Mouse (Mus musculus) forebrain, embryonic 11.5 days (tissue): ENCODE data around the gene St5. TPM values are rescaled to one million over a fixed set of nuclear protein-coding genes. Genes with fewer than 3 reads are reported as not detected.

Experiments
- ATAC-seq: fragments of 200-750 bp; cut with Nextera tagmentation; replicated peaks from 2 replicates; pipeline ENCODE4 v1.8.0; 2017; ENCODE audit warnings: moderate TSS enrichment; ENCODE audit not compliant: low FRiP score
- DNase-seq: peaks from one replicate; pipeline ENCODE4 v3.0.0-alpha.2; 2017; ENCODE audit warnings: low spot score
- H3K27ac ChIP-seq: fragments of 300-500 bp; sonication (generic); 2 replicates; pipeline ENCODE4 v1.5.1; 2014; ENCODE audit warnings: low read depth, low read length
- H3K27me3 ChIP-seq: fragments of 300-500 bp; sonication (generic); 2 replicates; pipeline ENCODE4 v1.6.1; 2014; ENCODE audit warnings: mild to moderate bottlenecking, low read length, mixed read lengths; ENCODE audit not compliant: control insufficient read depth, insufficient read depth
- H3K36me3 ChIP-seq: fragments of 300-500 bp; sonication (generic); 2 replicates; pipeline ENCODE4 v1.6.1; 2014; ENCODE audit warnings: mild to moderate bottlenecking, low read length, moderate library complexity, mixed read lengths; ENCODE audit not compliant: control insufficient read depth, insufficient read depth
- H3K4me1 ChIP-seq: fragments of 300-500 bp; sonication (generic); replicated peaks from 2 replicates; pipeline ENCODE4 v1.6.1; 2014; ENCODE audit warnings: low read length, mixed read lengths; ENCODE audit not compliant: control insufficient read depth, insufficient read depth
- H3K4me2 ChIP-seq: fragments of 300-500 bp; sonication (generic); 2 replicates; pipeline ENCODE4 v1.6.1; 2014; ENCODE audit warnings: low read depth, mild to moderate bottlenecking, low read length, moderate library complexity, mixed read lengths; ENCODE audit not compliant: severe bottlenecking
- H3K4me3 ChIP-seq: fragments of 300-500 bp; sonication (generic); 2 replicates; pipeline ENCODE4 v1.5.1; 2014; ENCODE audit warnings: low read depth, low read length
- H3K9ac ChIP-seq: fragments of 300-500 bp; sonication (generic); 2 replicates; pipeline ENCODE4 v1.6.1; 2014; ENCODE audit warnings: low read length
- H3K9me3 ChIP-seq: fragments of 300-500 bp; sonication (generic); 2 replicates; pipeline ENCODE4 v1.6.1; 2016; ENCODE audit warnings: low read length, mixed read lengths; ENCODE audit not compliant: control insufficient read depth
- WGBS: fragments of 180-500 bp; shearing (Covaris S2); extraction: QIAGEN DNeasy Blood & Tissue Kit; methylation state at CpG from one replicate; pipeline ENCODE4 v1.1.7; 2014; 5-methylcytosine and 5-hydroxymethylcytosine counted together
- polyA plus RNA-seq: library from polyadenylated mRNA; unstranded; fragments of >200 nt; fragmentation: Nextera tagmentation; extraction: Ambion mirVana; gene quantifications from 2 replicates; pipeline ENCODE4 v1.2.1, GENCODE M21; 2014

The St5 gene
- polyA plus RNA-seq, 1 experiment from 2014 or later, result 32.8 TPM

DNA sequence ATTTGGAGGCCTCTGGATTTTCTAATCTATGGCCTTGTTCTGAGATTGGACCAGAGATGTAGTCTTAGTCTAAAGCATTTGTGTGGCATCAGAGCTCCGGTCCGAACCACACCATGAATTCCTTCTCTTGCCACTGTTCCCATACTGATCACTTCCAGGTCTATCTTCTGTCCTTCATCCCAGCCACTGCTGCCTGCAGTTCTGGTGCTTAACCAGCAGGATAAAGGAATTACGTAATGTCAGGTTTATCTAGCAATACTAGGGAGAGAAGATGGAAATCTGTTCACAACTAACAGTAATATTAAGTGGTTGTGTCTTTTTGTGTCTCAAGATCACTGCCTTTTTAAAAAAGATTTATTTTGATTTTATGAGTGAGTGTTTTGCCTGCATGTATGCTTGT is 13.3 kb downstream of the St5 start:
- H3K27me3 ChIP-seq, result no peaks in the 10 kb centered on the region
- no peak for ATAC-seq
- no peak for DNase-seq
- H3K9ac ChIP-seq, result no peak overlapping the region
- 87% methylated on average over 3 of the region's 3 CpGs for WGBS
- 0 out of 2 replicates have a peak, but pooled peaks cover 6% of the 10 kb centered on the region for H3K4me1 ChIP-seq
- no peaks in the 10 kb centered on the region for H3K9me3 ChIP-seq
- H3K4me2 ChIP-seq, result no peak overlapping the region
- H3K4me3 ChIP-seq, result no peak overlapping the region
- no peak overlapping the region for H3K27ac ChIP-seq
- no peaks in the 10 kb centered on the region for H3K36me3 ChIP-seq

DNA sequence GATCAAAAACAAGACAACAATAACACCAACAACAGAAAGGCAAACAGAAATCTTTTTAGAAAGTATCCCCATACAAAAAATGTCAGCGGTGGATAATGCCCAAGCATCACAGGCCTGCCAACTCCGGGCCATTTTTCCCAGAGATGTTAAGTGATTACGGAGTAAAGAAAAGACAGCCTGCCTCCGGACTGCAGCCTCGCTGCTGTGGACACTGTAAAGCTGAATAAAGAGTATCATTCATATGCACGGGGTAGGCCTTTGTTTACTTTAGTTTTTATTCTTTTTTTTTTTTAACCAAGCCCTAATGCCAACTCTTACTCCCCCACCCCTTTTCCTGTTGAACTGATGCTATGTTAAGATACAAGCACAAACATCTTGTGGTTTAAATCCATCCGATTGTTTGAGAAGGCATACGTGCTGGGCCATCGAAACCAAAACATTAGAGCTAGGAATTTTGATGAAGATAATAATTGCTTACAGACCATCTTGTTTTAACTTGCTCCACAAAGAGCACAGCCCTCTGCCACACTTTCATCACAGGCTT is 16.7 kb downstream of the St5 start:
- Histone ChIP-seq H3K27ac (no peak overlapping the region), H3K27me3 (no peaks in the 10 kb centered on the region), H3K9ac (no peak overlapping the region; the same call in 1 of the 2 replicates), H3K9me3 (no peaks in the 10 kb centered on the region), H3K36me3 (no peaks in the 10 kb centered on the region), H3K4me1 (0 out of 2 replicates have a peak, but pooled peaks cover 6% of the 10 kb centered on the region), H3K4me3 (no peak overlapping the region), H3K4me2 (no peak overlapping the region)
- no peak for ATAC-seq
- 44% methylated on average over 9 of the region's 9 CpGs for WGBS
- DNase-seq, result no peak

DNA sequence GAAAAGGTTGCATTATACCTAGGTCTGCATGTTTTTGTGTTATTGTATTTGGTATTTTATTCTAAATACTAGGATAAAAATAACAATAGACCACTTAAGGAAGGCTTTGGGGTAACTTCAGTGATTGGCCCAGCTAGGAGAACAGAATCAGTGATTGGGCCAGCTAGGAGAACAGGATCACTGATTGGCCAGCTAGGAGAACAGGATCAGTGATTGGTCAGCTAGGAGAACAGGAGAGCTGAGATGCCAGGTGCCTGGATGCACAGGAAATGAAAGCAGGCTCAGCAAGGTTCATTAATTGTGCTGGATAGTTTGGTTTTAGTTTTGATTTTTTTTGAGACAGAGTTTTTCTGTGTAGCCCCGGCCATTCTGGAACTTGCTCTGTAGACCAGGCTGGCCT is 22.5 kb downstream of the St5 start:
- no peak for DNase-seq
- ATAC-seq, result no peak
- Histone ChIP-seq H3K4me2 (no peak overlapping the region), H3K4me3 (no peak overlapping the region), H3K36me3 (no peaks in the 10 kb centered on the region), H3K9me3 (no peaks in the 10 kb centered on the region), H3K27ac (no peak overlapping the region), H3K27me3 (no peaks in the 10 kb centered on the region), H3K9ac (no peak overlapping the region), H3K4me1 (no peaks in the 10 kb centered on the region)
- WGBS, result 86% methylated on average over 1 of the region's 1 CpGs

DNA sequence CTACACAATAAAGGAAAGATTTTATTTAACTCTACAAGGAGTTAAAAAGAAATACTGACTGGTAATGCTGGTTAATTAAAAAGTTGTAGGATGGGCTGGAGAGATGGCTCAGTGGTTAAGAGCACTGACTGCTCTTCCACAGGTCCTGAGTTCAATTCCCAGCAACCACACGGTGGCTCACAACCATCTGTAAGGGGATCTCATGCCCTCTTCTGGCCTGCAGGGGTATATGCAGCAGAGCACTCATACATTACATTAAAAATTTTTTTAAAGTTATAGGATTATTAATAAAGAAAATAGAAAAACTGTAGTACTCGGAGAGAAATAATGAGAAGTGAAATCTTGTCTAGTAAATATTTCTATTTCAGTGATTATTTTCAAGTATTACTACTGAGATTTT is 23.1 kb downstream of the St5 start:
- Histone ChIP-seq H3K4me1 (no peaks in the 10 kb centered on the region), H3K9me3 (no peaks in the 10 kb centered on the region), H3K4me3 (no peak overlapping the region), H3K4me2 (no peak overlapping the region), H3K27me3 (no peaks in the 10 kb centered on the region), H3K9ac (no peak overlapping the region), H3K27ac (no peak overlapping the region), H3K36me3 (no peaks in the 10 kb centered on the region)
- DNase-seq, result no peak
- 79% methylated on average over 2 of the region's 2 CpGs for WGBS
- no peak for ATAC-seq

DNA sequence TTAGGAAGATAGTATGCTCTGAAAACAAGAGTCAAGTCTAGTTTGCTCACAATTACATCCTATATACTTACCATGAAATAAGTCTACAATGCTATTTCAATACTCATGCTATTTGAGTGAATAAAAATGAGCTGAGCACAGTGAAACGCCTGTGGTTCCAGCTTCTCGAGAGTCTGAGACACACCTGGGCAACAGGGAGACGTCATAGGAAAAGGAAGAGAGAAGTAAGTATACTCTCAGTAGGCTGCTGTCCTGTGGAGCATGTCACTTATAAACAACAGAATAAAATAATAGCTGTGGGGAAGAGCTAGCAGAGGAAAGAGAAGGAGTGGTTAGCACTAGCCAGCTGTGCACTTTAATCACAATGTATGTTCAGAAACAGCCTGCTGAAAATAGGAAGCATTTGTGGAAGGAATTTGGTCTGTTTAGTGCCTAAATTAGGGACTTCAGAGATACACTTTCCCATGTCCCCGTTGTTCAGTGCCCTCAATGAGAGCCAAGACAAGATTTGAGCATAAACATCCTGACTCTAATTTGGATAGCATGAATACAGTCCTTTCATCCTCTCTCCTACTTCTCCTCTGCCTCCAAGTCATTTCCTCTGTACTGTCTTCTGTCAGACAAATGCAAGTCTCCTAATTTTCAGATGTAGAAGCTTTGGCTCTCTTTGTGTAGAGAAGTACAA is 28.3 kb downstream of the St5 start:
- Histone ChIP-seq H3K9me3 (no peaks in the 10 kb centered on the region), H3K27me3 (no peaks in the 10 kb centered on the region), H3K4me3 (no peak overlapping the region), H3K4me2 (no peak overlapping the region), H3K9ac (no peak overlapping the region), H3K36me3 (no peaks in the 10 kb centered on the region), H3K4me1 (0 out of 2 replicates have a peak, but pooled peaks cover 4% of the 10 kb centered on the region), H3K27ac (no peak overlapping the region)
- 71% methylated on average over 4 of the region's 4 CpGs for WGBS
- ATAC-seq (no peak), DNase-seq (no peak)

DNA sequence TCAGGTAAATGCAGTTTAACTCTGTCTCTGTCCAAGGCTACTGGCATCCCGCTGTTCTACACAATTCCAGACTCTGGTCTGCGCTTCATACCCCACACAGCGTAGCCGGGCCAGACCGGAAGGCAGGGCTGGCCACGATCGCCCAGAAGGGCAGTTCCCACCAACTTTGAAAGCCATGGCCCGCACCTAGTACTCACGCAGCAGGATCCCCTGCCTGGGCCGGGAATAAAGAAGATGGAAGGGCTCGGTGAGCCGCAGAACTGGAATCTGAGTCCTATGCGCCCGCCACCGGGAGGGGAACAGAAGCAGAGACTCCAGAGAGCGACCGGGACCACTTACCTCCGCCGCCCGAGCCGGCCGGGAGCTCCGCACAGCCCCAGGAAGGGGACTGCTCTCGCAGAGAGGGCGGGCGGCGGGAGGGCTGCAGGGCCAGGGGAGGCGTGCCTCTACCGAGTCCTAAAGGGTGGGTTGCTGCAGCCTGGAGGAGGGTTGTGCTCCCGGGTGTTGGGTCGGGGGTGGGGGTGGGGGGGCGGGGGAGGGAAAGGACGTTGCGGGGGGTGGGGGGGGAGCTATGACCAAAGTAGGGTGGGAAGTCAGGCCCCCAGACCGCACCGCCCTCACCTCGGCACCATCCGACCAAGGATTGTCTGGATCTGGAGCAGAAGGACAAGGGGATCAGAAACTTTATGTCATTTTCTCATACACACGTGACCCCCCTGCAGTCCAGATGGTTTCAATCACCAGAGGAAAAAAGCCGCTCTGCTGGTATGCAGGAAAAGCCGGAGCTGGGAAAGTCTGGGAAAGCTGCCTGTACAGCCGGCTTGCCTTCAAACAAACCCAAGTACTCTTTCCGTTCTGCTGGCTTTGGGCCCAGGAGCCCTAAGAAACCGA is 31.6 kb downstream of the St5 start:
- Histone ChIP-seq H3K27me3 (no peaks in the 10 kb centered on the region; the same call in 1 of the 2 replicates), H3K9me3 (no peaks in the 10 kb centered on the region), H3K4me1 (0 out of 2 replicates have a peak, but pooled peaks cover 4% of the 10 kb centered on the region), H3K4me3 (peak overlapping the region; percentile 59), H3K36me3 (no peaks in the 10 kb centered on the region), H3K9ac (peak overlapping the region; percentile 79), H3K4me2 (peak overlapping the region; percentile 84), H3K27ac (peak overlapping the region; percentile 72)
- ATAC-seq, result peak; percentile 92
- 0% methylated on average over 34 of the region's 44 CpGs for WGBS
- DNase-seq, result peak; percentile 81

DNA sequence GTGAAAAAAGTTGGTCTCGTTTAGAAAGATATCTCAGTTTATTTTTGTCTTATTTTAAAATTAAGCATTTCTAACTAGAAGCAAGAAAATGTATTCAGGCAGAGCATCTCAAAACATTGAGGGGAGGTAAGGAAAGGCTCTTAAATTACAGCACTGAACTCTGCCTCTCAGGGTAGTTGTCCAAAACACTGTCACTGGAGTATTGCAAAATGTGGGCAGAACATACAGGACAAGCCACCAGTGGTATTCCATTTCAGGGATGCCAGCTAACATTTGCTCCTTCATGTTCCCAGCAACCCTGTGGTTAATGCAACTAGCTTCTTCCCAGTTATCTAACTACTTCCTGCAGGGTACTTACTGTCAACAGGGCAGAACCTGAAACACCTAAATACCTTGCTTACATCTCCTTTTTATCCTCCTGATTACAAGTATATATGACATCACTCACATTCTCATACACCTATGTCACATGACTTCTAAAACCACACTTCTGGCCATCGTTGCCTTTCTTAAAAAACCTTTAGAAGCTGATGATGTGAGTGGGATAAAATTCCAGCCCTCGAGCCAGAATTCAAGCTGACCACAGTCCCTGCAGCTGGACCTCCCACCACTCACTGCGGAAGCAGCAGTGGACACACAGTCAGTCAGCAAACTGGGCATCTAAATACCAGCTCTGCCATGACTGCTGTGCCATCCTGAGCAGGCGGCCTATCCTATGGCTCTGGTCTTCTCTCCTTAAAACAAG is 33.8 kb downstream of the St5 start:
- Histone ChIP-seq H3K27me3 (no peaks in the 10 kb centered on the region; the same call in 1 of the 2 replicates), H3K27ac (no peak overlapping the region), H3K4me2 (no peak overlapping the region), H3K36me3 (no peaks in the 10 kb centered on the region), H3K9me3 (no peaks in the 10 kb centered on the region), H3K4me3 (no peak overlapping the region), H3K4me1 (0 out of 2 replicates have a peak, but pooled peaks cover 4% of the 10 kb centered on the region), H3K9ac (no peak overlapping the region)
- no peak for ATAC-seq
- DNase-seq, result no peak
- 86% methylated on average over 5 of the region's 5 CpGs for WGBS

DNA sequence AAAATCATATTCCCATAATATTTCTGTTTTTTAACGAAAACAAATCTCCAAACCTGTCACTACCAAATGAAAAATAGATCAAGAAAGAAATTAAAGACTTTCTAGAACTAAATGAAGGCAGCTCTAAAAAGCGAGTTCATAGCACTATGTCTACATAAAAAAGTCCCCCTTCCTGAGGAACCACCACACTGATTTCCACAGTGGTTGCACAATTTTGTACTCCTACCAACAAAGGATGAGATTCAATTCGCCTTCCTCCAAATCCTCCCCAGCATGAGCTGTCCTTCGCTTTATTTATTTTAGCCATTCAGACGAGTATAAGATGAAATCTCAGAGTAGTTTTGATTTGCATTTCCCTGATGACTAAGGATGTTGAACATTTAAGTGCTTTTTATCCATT is 36.7 kb downstream of the St5 start:
- DNase-seq (no peak), ATAC-seq (no peak)
- Histone ChIP-seq H3K4me3 (no peak overlapping the region), H3K27ac (no peak overlapping the region), H3K4me1 (0 out of 2 replicates have a peak, but pooled peaks cover 3% of the 10 kb centered on the region), H3K4me2 (no peak overlapping the region), H3K9me3 (no peaks in the 10 kb centered on the region), H3K36me3 (no peaks in the 10 kb centered on the region), H3K9ac (no peak overlapping the region), H3K27me3 (no peaks in the 10 kb centered on the region; the same call in 1 of the 2 replicates)
- 85% methylated on average over 5 of the region's 5 CpGs for WGBS
